Comparison of ENCODE assay signal across 16 mouse cellular contexts in the genomic region with DNA sequence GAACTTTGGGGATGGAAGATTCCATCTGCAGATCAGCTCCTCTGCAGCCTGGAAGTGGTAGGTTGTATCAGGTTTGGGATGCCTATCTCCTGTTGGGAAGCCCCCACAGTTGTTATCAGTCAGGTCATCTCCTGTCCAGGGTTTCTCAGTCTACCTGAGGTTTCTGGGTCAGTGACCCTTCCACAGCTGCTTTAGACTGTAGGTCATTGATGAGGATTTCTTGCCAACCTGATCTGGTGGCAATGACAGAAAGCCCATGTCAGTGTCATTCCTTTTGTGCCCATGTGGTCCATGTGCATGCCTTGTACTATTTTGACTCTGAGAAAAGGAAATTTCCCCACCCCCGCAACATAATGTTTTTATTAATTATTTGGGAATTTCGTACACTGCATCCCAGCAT.
"Had no signal": no experiment of that assay in that cellular context is flagged by ENCODE, and none has a peak within 500 bp of the region (broad histone marks: within the 10 kb centered on the region; RNA-seq: fewer than 3 reads in every experiment).

No protein-coding gene starts in this region.

- H3K9me3 ChIP-seq: neural tube, embryonic 13.5 days; neural tube, embryonic 15.5 days; stomach, embryonic 15.5 days had no signal

- DNase-seq: retina, postnatal 1 day; right cerebral cortex, adult 18-20 months; right cerebral cortex, postnatal 14 days; right cerebral cortex, postnatal 25 days; right cerebral cortex, postnatal 4 days; spleen, adult 18-20 months; thymus, adult 18-20 months; thymus, adult 2 months; thymus, postnatal 14 days; thymus, postnatal 25 days; thymus, postnatal 36 days; thymus, postnatal 4 days had no signal

- H3K27me3 ChIP-seq: neural tube, embryonic 13.5 days; neural tube, embryonic 15.5 days; stomach, embryonic 15.5 days had no signal

- H3K4me3 ChIP-seq: neural tube, embryonic 13.5 days; neural tube, embryonic 15.5 days; stomach, embryonic 15.5 days had no signal

- H3K9ac ChIP-seq: neural tube, embryonic 13.5 days; neural tube, embryonic 15.5 days; stomach, embryonic 15.5 days had no signal

- H3K4me2 ChIP-seq: neural tube, embryonic 13.5 days; neural tube, embryonic 15.5 days; stomach, embryonic 15.5 days had no signal

- H3K4me1 ChIP-seq: neural tube, embryonic 13.5 days; neural tube, embryonic 15.5 days; stomach, embryonic 15.5 days had no signal

- H3K36me3 ChIP-seq: neural tube, embryonic 13.5 days; neural tube, embryonic 15.5 days; stomach, embryonic 15.5 days had no signal

- H3K27ac ChIP-seq: neural tube, embryonic 13.5 days; neural tube, embryonic 15.5 days; stomach, embryonic 15.5 days; stomach, postnatal 0 days had no signal
